Mouse (Mus musculus): ENCODE measurements around the gene Kcnk7.
"Not testable (repeated sequence)": the region's sequence is repeated elsewhere in the genome, so short reads cannot be mapped to it uniquely, and the experiment has no call there.

The Kcnk7 gene

DNA sequence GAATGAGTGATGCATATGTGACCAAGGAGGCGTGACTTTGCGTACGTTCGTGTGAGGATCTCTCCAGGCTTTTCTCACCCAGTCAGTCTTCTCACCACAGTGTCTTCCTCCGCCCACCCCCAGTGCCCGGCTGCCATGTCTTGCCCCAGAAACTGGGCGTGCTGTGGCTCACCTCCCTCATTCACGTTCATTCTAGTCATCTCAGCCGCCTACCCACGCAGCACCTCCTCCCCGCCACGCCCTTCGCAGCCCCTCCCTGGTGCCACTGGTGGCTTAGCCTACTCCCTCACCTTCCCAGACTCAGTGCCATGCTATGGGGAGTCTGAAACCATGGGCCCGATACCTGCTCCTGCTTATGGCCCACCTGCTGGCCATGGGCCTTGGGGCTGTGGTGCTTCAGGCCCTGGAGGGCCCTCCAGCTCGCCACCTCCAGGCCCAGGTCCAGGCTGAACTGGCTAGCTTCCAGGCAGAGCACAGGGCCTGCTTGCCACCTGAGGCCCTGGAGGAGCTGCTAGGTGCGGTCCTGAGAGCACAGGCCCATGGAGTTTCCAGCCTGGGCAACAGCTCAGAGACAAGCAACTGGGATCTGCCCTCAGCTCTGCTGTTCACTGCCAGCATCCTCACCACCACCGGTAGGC lies at the start of gene Kcnk7:
Gene Kcnk7, plus strand, starts transcription at position 205 of the 638 bp plus-strand sequence.
- DNase-seq (ENCODE audit: low read depth, low spot score), result no peak

DNA sequence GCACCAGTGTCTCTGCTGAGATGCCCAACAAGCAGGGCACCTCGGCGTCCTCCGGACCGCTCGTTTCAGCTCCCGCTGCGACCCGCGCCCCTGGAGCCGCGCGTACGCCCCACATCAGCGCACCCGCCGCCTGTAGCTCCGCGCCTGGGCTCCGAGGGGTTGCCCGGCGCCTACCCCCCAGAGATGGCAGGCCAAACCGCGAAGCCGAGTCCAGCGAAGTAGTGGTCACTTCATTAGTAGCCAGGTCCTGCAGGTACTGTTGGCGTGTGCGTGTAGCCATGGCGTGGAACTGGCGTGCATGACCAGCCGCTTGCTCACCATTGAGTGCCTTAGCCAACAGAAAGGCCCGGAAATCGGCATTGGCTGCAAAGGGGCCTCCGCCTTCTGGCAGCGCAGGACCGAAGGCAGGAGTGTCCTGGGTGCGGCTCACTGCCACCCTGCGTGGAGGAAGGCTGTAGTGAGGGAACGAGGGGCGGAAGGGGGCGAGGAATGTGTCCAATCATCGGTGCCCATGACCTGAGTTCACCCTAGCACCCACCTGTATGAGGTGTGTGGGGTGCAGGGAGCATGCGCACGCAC lies 49.4 kb upstream of the Kcnk7 start:
- DNase-seq (ENCODE audit: low read depth, low spot score), result no peak

DNA sequence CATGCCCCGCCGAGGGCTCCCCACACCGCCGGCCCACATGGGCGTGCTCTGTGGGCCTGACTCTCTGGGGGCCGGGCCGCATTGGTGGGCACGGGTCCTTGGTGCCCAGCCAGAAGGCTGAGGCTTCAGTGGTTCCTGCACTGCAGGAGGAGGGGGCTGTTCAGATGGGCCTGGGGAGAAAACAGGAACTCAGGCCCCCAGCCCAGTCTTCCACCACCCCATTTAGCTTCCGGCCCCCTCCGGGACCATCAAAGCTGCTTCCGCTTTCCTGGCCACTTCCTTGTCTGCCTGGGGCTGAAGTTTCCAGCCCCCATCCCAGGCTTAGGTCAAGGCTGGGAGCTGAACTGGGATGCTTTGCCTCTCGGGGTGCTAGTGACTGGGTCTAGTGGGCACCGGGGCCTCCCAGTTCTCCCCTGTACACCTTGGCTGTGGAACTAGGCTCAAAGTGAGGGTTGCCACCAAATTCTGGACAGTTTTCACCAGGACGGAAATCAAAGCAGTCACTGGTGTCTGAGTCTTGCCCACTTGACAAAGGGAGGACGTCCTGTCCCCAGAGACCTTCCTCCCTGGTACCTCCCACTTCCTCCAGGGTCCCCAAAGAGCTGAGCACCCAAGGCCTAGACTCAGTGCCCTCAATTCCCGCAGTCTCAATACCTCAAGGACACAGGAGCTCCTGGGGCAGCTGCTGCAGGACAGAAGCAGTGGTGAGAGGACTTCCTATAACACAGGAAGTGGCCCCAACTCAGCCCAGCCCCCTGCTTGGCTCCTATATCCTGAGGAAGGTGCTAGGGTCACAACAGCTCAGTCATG lies 43.0 kb upstream of the Kcnk7 start:
- no peak for DNase-seq (ENCODE audit: low read depth, low spot score)

DNA sequence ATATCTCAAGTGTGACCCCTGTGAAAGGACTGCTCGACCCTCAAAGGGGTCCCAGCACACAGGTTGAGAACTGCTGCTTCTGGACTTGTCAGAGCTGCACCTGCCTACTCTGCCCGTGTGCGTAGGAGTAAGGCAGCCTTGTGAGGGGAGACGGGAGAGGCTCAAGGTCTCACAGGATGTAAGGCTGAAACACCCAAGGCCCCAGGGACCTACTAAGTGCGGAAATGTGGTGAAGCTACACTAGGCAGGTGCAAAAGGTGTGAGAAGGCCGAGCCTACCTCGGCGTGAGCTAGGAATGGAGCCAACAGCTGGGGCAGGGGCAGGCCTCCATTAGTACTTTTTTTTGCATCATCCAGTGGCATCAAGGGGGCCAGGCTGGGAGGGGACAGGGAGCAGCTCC lies 41.9 kb upstream of the Kcnk7 start:
- DNase-seq (ENCODE audit: low read depth, low spot score), result no peak

DNA sequence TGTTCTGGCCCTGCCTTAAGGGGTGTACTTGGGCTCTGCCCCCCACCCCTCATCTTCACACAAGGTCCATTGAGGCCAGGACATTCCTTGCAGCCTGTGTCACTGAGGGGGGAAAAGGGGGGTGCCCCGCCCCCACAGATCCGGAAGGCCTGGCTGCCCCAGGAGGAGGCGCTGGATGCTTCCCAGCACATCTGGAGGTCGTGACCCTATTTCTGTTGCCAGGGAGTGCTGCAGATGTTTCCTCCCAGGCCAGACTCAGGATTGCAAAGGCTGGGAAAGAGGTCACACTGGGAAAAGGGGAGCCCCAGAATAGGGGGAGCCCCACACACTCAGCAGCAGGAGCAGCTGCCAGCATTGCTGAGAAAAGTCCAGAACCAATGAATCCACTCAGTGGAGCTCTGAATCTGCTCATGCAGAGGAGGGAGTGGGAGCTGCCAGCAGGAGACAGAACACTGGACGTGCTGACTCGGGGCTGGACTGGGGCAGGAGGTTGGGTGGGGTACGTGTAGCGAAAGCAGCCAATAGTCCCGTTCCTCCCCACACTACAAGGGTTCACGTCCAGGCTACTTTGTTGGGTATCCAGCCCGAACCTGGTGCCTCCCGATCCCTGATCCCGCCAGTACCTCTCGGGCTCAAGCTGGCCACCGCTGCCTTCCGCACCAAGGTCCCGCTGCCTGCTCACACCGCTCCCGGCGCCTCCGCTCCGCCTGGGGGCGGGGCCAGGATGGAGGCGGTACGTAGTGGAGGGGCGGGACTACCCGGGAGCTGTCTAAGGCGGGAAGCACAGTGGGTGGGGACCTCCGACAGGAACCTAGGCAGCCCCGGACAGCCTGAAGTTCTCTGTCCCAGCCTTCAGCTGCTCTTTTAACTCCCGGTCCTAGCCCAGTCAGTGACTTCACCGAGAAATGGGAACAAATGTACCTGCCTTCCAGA lies 40.9 kb upstream of the Kcnk7 start, which contains the start of gene Sipa1:
Gene Sipa1, minus strand, starts transcription at position 727 of the 933 bp plus-strand sequence.
- DNase-seq (ENCODE audit: low read depth, low spot score), result peak; percentile 90

DNA sequence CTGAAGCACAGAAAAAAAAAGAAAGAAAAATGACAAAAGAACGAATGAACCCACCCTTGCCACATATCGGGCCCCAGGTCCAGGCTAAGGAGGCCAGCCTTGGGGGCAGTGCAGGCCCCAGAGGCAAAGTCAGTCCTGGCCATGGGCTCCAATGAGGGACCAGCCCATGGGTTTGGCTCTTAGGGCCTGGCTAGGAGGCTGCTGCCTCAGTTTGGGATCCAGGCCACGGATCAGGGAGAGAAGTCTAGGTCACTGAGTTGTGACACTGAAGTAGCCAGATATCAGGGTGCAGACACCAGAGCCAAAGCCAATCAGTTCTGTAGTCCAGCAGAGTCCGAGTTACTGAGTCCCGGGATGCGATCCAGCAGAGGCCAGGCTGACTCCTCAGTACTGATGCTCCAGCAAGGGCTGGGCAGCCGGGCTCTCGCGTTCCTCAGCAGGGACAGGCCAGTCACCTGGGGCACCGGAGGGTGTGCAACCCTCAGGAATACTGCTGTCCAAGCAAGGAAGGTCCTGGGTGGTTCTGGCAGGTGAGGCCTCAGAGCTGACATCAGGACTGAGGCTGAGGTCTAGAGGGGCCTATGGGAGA lies 39.4 kb upstream of the Kcnk7 start:
- no peak for DNase-seq (ENCODE audit: low read depth, low spot score)

DNA sequence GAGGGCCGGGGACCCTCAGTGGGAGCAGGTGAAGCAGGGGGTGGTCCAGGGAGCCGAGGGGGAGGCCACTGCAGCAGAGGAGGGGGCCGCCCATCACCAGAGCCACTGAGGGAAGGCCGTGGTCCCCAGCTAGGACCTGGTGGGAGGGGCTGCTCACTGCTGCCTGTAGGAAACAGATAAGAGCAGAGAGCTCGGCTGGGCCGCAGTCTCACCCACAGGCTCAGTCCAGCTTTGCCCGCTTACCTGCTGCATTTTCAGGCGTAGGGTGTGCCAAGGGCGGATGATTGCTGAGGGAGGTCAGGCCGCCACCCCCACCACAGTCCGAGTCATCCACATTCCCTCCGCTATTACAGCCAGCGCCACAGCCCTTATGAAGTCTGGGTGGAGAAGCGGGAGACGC lies 38.7 kb upstream of the Kcnk7 start:
- DNase-seq (ENCODE audit: low read depth, low spot score), result no peak

DNA sequence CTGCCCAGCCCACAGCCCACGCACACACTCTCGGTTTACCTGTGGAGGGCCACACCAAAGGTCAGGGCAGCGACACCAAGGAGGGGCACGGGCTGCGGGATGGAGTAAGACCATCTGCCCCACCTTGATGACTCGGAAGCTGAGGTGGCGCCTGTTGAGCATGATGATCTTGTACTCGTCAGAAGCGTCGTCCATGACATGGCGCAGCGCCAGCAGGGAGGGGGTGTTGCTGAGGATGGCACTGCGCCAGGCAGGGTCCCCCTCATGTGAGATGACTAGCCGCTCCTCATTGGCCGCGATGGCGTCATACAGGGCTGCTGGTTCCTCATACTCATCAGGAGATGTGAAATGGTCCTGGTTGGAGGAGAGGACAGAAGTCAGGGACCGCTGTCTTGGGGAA lies 37.8 kb upstream of the Kcnk7 start:
- no peak for DNase-seq (ENCODE audit: low read depth, low spot score)

DNA sequence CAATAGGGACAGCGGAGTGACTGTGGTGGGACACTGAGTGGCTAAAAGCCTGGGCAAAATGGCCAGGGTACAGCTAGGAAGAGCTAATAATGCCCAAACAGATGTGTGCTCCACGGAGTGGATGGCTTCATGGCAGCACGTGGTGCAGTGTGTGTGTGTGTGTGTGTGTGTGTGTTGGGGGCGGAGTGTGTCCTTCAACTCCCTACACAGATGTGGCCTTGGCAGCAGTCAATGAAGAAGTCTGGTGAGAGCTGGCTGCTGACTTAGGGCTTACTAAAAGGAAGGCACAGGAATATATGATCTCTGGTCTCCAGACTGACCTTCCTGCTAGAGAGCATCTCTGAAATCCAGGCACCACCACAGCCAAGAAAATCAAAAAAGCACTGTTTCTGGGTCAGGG lies 35.8 kb upstream of the Kcnk7 start:
- DNase-seq (ENCODE audit: low read depth, low spot score), result no peak

DNA sequence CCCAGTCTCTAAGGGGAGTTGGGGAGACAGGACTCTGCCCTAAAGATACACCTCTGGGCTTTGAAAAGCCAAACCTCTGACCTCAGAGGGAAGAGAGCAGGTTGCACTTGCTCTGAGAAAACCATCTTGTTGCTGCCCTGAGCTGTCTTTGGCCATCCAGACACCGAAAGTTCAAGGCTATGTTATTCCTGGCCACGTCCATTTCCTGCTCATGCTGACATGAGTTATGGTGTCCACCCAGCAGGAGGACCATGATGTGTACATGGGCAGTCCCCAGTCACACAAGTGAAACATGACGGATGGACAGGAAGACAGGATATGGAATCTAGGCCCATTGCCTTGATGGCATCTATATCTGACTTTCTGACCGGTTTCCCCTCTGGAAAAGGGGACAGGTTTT lies 23.7 kb upstream of the Kcnk7 start:
- no peak for DNase-seq (ENCODE audit: low read depth, low spot score)

DNA sequence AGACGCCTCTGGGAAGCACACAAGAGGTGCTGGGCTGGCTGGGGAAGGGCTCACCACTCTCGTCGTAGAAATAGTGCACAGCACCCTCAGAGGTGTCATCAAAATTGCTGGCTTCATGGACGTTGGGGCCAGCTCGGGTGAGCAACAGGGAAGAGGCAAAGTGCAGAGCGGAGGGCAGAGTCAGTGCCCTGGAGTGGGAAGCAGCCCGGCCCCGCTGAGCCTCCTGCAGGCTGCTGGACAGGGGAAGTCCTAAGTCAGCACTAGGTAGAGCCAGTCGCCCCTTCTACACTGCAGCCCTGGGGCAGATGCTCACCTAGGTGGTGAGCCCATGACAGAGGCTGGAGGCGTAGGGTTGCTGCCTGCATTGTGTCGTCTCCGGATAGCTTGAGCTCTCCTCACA lies 19.9 kb upstream of the Kcnk7 start:
- no peak for DNase-seq (ENCODE audit: low read depth, low spot score)

DNA sequence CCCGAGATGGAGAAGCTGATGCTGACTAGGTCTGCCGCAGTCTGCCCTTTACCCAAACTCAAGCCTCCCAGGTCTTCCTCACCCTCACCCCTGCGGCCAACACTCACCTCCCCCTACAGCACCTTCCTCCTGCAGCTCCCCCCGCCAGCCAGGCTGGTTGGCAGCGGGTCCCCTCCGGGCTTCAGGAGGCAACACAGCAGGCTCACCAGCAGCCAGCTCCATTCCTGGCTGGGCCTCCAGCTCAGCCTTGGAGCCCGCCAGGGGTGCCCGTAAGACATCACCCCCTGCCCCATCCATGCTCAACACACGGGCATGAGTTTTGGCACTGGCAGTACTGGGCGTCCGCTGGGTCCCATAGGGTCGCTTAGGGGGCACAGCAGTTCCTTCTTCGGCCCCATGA lies 19.2 kb upstream of the Kcnk7 start:
- no peak for DNase-seq (ENCODE audit: low read depth, low spot score)

DNA sequence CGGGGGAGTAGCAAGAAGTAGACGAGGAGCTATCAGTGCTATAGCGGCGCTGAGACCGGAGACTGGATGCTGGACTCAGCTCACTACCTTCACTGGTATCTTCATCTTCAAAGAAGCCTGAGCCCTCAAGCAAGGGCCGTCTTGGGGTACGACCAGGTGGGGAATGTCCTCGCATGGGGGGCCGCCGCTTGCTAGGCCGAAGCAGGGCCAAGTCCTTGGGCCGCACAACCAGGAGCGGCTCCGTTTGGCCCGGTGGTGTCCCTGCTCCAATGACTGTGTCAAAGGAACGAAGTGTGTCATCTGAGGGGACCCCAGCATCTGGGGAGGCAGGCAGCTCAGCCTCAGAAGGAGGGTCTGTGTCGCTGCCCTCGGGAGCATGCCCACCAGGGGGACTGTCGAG lies 18.7 kb upstream of the Kcnk7 start:
- no peak for DNase-seq (ENCODE audit: low read depth, low spot score)

DNA sequence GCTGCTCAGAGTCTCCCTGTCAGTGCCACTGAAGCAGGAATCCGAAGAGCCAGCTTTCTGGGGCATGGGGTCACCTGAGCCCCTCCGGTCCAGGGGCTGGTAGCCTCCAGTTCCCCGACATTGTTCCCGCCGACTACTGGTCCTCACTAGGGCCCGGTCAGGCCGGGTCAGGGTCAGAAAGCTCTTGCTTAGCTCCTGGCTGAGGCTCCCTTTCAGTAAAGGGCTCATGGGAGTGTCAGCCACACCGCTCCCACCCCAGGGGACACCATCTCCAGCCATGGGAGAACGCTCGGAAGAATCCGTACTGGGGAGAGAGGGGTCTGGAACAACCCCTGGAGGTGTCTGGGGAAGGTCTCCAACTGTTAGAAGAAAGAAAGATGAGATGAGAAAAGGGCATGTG lies 18.3 kb upstream of the Kcnk7 start:
- DNase-seq (ENCODE audit: low read depth, low spot score), result no peak

DNA sequence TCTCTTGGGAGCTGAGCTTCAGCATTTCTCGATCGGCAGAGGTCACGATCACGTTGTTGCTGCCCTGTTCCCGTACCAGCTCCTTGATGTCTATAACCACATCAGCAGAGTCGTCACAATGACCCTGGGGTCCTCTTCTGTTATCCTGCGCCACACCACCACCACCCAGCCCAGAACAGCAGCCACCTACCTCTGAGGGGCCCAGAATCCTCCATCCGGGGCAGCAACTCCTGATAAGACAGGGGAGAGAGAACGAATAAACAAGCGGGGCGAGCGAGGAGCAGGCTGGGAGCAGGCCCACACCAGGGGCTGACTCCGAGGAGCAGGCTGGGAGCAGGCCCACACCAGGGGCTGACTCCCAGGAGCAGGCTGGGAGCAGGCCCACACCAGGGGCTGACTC lies 17.7 kb upstream of the Kcnk7 start:
- no peak for DNase-seq (ENCODE audit: low read depth, low spot score)

DNA sequence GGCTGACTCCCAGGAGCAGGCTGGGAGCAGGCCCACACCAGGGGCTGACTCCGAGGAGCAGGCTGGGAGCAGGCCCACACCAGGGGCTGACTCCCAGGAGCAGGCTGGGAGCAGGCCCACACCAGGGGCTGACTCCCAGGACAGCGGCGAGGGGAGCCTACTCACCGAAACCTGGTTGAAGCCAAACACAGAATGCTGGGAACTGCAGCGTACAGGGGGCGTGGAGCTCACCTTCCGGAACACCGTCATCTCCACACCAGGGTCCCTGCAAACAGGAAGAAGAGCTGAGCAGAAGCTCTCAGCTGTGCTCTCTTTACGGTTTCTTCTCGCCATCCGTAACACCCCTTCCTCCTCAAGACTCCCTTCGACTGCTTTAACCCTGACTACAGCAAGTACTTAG lies 17.2 kb upstream of the Kcnk7 start:
- not testable (repeated sequence) for DNase-seq (ENCODE audit: low read depth, low spot score)

DNA sequence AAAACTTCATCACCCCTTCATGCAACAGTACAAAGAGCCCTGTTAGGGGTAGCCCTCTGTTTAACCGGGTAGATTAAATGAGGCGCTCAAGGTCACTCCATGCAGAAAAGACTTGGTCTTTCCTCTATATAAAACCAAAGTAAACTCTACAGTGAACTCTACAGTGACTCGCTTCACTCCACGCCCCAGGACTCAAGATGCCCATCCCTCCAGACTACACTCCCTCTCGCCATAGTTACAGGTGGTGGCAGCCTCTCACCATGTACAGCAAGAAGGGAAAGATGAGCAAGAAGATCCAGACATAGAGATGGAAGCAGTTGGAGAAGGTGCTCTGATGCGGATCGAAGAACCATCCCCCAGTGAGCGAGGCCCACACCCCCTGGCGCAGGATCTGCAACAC lies 16.4 kb upstream of the Kcnk7 start:
- peak; percentile 56 for DNase-seq (ENCODE audit: low read depth, low spot score)

DNA sequence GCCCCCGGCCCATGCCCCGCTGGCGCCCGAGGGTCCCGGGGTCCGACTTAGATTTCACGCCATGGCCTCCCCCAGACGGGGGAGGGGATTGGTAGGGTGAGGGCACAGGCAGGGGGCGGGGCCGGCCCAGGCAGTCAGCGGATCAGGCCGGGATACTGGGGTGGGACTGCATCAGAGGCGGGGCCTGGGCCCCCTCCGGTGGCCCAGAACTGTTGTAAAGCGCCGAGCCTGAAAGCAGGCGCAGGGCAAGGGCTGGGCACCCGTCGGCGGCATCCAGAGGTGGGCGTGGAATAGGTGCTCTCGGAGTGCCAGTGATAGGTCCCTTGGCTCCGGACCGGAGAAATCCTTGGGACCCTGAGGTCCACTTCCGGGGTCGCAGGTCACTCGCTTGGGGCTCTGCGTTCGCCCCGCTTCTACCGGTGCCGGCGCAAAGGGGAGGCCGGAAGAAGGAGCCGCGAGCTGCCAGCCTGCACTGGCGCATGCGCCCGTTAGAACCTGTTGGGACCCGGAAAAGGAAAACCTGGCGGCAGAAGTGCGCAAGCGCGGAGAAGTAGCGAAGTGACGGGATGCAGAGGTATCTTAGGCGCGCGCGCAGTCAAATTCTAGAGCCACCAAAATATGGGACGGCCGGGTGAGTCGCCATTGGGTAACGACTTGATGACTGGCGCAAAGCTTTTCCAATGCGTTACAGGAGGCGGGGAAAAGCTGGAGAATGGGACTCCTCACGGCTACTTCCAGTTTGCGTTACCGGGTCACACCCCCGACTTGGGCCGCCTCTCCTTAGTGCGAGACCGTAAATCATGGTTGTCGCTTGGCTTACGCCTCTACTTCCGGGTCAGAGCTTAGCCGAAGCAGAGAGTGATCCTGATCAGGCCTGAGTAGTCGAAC lies 15.7 kb upstream of the Kcnk7 start, which contains the start of the genes Map3k11 and Pcnx3:
Gene Map3k11, plus strand, starts transcription at position 543 of the 888 bp plus-strand sequence.
Gene Pcnx3, minus strand, starts transcription at position 709 of the 888 bp plus-strand sequence.
- DNase-seq (ENCODE audit: low read depth, low spot score), result peak; percentile 100

DNA sequence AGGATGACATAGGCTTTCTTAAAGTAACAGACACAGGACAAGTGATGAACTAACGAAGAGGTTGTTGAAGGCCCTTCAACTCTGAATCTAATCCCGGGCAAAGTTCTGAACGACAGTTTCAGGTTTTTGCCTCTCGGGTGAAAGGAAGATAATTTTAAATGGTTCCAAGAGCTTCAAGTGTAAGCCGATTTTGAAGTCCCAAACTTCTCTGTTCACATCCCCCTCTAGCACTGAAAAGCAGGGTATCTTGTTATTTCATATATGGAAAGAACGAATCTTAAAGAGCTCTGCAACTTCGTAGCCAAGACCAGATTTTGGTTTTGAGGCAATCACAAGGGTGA lies 15.1 kb upstream of the Kcnk7 start:
- no peak for DNase-seq (ENCODE audit: low read depth, low spot score)
